Mouse (Mus musculus): ENCODE data around the gene Kif24.
A peak's percentile ranks its signal among the peaks of the same experiment; 100 is the strongest.

DNA sequence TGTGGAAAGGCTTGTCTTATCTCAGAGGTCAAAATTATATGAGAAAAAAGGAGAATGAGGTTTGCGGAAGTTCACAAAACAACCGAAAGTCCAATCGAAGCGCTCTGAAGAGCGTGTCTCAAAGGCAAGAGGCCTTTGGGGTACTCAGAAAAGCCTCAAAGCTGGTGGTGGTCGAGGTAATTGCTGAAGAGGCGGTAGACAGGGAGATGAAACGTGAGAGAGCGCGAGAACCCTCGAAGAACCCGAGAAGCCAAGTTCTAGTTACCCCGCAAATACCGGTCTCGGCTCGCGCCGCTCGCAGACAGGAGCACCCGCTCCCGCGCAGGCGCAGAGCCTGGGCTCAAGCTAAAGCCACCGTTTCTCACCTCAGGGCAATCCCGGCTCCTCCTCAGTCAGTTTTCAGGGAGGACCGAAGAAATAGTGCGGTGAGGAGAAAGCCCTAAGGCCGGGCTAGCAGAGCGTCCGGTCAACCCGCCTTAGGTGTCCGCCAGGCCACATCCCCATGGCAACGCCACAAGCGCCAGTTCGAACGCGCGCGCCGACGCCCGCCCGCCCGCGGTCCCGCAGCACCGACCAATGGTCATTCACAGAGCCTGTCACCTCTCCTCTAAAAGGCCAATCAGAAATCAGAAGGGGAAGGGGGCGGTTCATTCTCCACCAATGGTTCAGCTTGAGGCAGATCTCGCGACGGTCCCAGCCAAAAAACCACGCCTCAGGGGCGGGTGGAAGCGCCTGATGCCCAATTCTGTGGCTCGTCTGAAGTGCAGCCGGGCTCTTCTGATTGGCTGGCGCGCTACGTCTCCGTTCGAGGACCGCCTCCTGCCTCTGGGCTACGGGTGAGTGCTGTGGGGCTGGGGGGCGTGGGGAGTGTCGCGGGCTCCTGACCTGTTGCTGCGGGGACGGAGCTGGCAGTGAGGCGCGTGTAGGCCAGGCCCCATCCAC is at the start of gene Kif24, which contains the start of gene Nudt2:
- TF ChIP-seq CTCF (IDR thresholded peaks at IDR 0.05; ENCODE audit: borderline replicate concordance, control insufficient read depth, extremely low read depth, insufficient read depth, low read length, poor library complexity) (peak; percentile 59; the same call in 1 of the 2 replicates), POLR2A (IDR thresholded peaks at IDR 0.05; ENCODE audit: control insufficient read depth, extremely low read depth, insufficient read depth, low read length, poor library complexity) (peak; percentile 34; the same call in 1 of the 2 replicates)

All from thymus, adult 2 months (tissue).